Mouse (Mus musculus) kidney, adult 2 months (tissue): ENCODE results near the gene Camkk1.

ENCODE experiments used
- CTCF ChIP-seq: fragments of 200-500 bp; conservative IDR thresholded peaks from 2 replicates; pipeline ENCODE4 v1.5.1; 2011; ENCODE audit warnings: low read depth, mild to moderate bottlenecking, control low read depth, low read length, moderate library complexity, mixed read lengths; ENCODE audit not compliant: insufficient read depth, insufficient read length
- POLR2A ChIP-seq: fragments of 200-500 bp; IDR thresholded peaks from one replicate; pipeline ENCODE4 v1.6.1; 2011; ENCODE audit warnings: low read depth, low read length, control low read depth

DNA sequence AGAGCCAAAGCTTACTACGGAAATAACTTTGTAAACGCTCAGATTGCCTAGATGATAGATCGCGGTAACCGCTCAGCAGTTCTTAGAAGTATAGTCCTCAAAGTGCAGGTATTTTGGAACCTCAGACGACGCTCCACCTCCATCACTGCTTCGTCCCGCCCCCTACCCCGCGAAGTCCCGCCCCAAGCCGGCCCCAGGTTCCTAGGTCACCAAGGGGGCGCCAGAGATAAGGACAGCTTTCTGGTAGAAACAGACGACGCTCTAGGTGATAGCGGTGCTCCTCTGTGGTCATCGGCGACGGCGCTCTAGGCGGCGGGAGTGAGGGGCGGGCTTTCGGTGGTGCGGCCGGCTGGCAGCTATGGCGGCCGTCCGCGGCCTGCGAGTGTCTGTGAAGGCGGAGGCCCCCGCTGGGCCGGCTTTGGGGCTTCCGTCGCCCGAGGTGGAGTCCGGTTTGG is 28.8 kb downstream of the Camkk1 start, which contains the start of gene Ncbp3:
- TF ChIP-seq POLR2A, result no peak
- TF ChIP-seq CTCF, result peak; percentile 66
